Mouse (Mus musculus) brain, embryonic 18.5 days (tissue): ENCODE measurements around the gene Gm17019.
"Not testable (repeated sequence)": the region's sequence is repeated elsewhere in the genome, so short reads cannot be mapped to it uniquely, and the experiment has no call there.

Experiments used
- DNase-seq: peaks from one replicate; pipeline ENCODE4 v3.0.0-alpha.2; 2012; ENCODE audit warnings: low read depth, low spot score

Gene Gm17019

DNA sequence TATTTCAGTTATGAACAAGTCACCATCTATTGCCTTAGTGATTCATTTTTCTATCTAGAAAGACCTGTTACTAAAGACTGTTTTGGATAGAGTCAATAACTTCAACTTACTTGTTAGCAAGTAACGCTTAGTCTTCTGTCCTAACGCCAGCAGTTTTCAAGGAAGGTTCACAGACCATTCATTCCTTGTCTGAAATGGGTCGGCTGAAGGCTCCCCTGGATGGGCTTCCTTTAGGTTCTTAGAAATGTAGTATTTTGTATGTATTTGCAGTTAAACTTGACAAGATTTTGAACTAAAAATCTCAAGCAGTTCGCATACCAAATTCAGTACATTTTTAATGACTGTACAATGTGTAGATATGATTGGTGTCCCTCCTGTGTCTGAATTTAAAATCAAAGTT is 35.2 kb downstream of the Gm17019 start:
- DNase-seq, result not testable (repeated sequence)

DNA sequence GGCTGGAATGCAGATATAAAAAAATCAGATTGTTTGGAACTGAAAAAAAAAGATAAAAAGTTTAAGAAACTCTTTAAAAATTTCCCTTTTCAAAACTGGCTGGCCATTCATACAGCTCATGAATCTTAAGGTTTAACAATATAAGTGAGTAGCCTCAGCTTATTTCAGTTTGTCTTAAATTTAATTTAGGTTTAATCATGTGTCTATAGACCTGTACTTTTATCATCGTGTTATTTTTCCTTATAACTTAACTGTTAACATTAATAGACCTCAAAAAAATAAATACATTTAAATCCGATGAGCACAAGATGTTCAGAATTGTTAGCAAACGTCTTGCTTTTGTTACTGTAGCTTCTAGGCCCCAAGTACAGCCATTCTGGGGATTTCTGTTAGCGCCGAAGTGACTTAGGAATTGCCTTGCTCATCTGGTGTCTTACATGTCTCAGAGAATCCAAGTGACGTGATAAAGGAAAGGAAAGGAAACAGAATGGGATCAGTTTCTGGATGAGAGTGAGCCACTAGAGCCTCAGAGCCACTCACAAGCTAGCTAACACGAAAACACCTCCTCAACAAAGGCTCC is 36.0 kb downstream of the Gm17019 start:
- not testable (repeated sequence) for DNase-seq

DNA sequence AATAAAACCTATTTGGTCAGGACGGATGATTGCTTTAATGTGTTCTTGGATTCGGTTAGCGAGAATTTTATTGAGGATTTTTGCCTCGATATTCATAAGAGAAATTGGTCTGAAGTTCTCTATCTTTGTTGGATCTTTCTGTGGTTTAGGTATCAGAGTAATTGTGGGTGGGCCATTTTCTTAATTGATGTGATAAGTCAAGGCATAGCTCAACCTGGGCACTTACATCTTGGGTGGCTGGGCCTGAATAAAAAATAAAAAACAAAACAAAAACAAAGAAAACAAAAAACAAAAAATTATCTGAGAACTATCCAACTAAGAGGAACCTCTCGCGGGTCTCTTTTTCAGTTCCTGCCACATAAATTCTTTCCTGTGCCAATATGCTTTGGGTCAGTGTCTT is 38.7 kb downstream of the Gm17019 start:
- DNase-seq, result not testable (repeated sequence)

DNA sequence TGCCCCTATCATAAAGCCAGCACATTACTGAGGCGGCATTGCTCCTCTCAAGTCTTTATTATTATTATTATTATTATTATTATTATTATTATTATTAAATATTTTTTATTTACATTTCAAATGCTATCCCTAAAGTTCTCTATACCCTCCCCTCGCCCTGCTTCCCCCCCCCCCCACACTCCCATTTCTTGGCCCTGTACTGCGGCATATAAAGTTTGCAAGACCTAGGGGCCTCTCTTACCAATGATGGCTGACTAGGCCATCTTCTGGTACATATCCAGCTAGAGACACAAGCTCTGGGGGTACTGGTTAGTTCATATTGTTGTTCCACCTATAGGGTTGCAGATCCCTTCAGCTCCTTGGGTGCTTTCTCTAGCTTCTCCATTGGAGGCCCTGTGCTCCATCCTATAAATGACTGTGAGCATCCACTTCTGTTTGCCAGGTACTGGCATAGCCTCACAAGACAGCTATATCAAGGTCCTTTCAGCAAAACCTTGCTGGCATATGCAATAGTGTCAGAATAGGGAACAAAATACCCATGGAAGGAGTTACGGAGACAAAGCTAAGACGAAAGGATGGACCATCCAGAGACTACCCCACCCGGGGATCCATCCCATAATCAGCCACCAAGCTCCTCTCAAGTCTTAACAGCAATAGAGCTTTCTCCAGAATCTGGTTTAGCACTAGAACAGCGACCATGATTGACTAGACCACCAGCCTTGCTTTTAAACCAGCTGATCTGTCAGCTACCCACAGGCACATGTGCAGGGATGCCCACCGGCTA is 42.2 kb downstream of the Gm17019 start:
- DNase-seq, result not testable (repeated sequence)

DNA sequence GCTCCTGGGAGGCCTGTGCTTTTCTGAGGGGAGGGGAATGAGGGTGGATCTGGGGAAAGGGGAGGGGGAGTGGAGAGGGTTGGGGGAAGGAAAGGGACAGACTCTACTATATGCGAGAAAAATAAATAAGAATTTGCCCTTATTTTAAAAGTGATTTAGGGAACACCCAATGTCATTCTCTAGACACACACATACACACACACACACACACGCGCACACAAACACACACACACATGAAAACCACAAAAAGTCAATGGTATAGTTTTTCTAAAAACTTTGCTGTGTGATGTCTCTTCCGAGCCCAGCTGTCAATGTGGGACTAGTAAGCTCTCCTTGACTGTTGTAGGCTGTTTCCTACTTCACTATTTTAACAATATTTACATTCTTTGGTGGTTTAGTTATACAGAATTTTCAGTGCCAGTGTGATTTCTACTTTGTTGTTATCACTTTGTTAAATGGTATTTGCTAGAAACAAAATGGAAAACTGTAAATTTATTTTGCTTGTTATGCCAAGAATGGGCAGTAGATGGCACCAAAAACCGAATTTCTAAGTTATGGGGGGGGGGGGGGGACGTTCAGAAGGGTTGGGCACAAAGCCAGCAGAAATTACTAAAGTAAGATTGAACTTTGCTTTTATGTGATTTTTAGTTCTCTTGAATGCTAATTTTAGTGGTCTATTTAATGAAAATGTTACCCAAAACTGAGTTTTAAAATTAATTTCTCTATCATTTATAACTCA is 46.0 kb downstream of the Gm17019 start:
- not testable (repeated sequence) for DNase-seq
